13 mouse cellular contexts compared by ENCODE assay signal in the genomic region with DNA sequence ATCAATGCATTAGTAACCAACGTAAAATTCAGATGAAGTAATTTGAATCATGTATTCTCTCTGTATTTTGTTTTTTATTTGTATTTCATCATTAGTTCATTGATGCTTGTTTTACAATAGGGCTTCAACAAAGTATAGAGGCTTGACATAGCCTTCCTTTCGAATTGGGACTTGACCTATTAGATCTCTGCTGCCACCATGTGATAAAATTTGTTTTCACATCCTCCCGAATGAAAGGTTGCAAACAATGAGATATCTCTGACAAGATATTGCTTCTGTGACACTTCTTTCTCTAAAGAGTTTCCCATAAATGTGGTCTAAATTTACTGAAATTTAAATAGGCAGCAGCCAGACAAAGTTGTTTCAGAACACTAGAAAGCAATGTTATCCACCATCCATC.
A peak's percentile ranks its signal among the peaks of the same experiment; 100 is the strongest.
DNase-seq lines count a peak whose midpoint lies in the region; ATAC-seq and TF ChIP-seq lines count a peak whose summit lies in the region.
"Had no signal": no experiment of that assay in that cellular context is flagged by ENCODE, and none has a peak within 500 bp of the region (broad histone marks: within the 10 kb centered on the region; RNA-seq: fewer than 3 reads in every experiment).

No protein-coding gene starts in this region.

- no peak for ATAC-seq in intestine, postnatal 0 days
- no peak for ATAC-seq in intestine, embryonic 15.5 days
- no peak for ATAC-seq in midbrain, postnatal 0 days (ENCODE audit: low FRiP score)
- ATAC-seq in midbrain, embryonic 13.5 days: no peak
- ATAC-seq: intestine, embryonic 16.5 days had no signal

- no peaks in the 10 kb centered on the region for H3K9me3 ChIP-seq in intestine, postnatal 0 days (ENCODE audit: control insufficient read depth)
- no peaks in the 10 kb centered on the region for H3K9me3 ChIP-seq in intestine, embryonic 15.5 days
- H3K9me3 ChIP-seq in midbrain, postnatal 0 days (ENCODE audit: low read length): no peaks in the 10 kb centered on the region
- H3K9me3 ChIP-seq in midbrain, embryonic 13.5 days: no peaks in the 10 kb centered on the region
- H3K9me3 ChIP-seq: limb, embryonic 13.5 days; stomach, embryonic 15.5 days had no signal

- DNase-seq in midbrain, postnatal 0 days (ENCODE audit: low spot score): peak; percentile 38
- DNase-seq in adipocyte (ENCODE audit: low spot score): peak; percentile 2
- no peak for DNase-seq in heart, postnatal 10 days
- no peak for DNase-seq in cerebellum, adult 9-10 months
- DNase-seq: cerebellum, adult 2 months; lung, adult 18-20 months had no signal

- no peak overlapping the region for H3K4me3 ChIP-seq in intestine, postnatal 0 days (ENCODE audit: low read depth, low read length)
- H3K4me3 ChIP-seq in intestine, embryonic 15.5 days (replicated peaks): no peak overlapping the region
- H3K4me3 ChIP-seq in midbrain, postnatal 0 days (ENCODE audit: low read depth, low read length): no peak overlapping the region
- no peak overlapping the region for H3K4me3 ChIP-seq in midbrain, embryonic 13.5 days (replicated peaks)
- H3K4me3 ChIP-seq: limb, embryonic 13.5 days; myocyte; stomach, embryonic 15.5 days had no signal

- no peak overlapping the region for H3K4me2 ChIP-seq in intestine, postnatal 0 days (replicated peaks; ENCODE audit: low read depth)
- no peak overlapping the region for H3K4me2 ChIP-seq in intestine, embryonic 15.5 days (replicated peaks)
- no peak overlapping the region for H3K4me2 ChIP-seq in midbrain, postnatal 0 days (ENCODE audit: low read depth, low read length, poor library complexity, severe bottlenecking)
- H3K4me2 ChIP-seq in midbrain, embryonic 13.5 days (replicated peaks): no peak overlapping the region
- H3K4me2 ChIP-seq: limb, embryonic 13.5 days; stomach, embryonic 15.5 days had no signal

- no peaks in the 10 kb centered on the region for H3K36me3 ChIP-seq in intestine, postnatal 0 days (ENCODE audit: control insufficient read depth, insufficient read depth)
- H3K36me3 ChIP-seq in intestine, embryonic 15.5 days: no peaks in the 10 kb centered on the region
- H3K36me3 ChIP-seq in midbrain, postnatal 0 days (ENCODE audit: insufficient read depth, low read length): no peaks in the 10 kb centered on the region
- H3K36me3 ChIP-seq in midbrain, embryonic 13.5 days: no peaks in the 10 kb centered on the region
- H3K36me3 ChIP-seq: limb, embryonic 13.5 days; stomach, embryonic 15.5 days had no signal

- peak; percentile 57 for TF ChIP-seq CTCF in intestine, postnatal 0 days (IDR thresholded peaks at IDR 0.05; ENCODE audit: low read depth)
- peak; percentile 60 for TF ChIP-seq CTCF in midbrain, postnatal 0 days (IDR thresholded peaks at IDR 0.05)

- 40% methylated on average over 3 of the region's 3 CpGs for WGBS in intestine, postnatal 0 days
- 47% methylated on average over 3 of the region's 3 CpGs for WGBS in intestine, embryonic 15.5 days
- 41% methylated on average over 3 of the region's 3 CpGs for WGBS in midbrain, postnatal 0 days
- WGBS in midbrain, embryonic 13.5 days: 56% methylated on average over 3 of the region's 3 CpGs

- H3K9ac ChIP-seq in intestine, postnatal 0 days (ENCODE audit: low read depth, low read length): no peak overlapping the region
- H3K9ac ChIP-seq in intestine, embryonic 15.5 days: no peak overlapping the region
- no peak overlapping the region for H3K9ac ChIP-seq in midbrain, postnatal 0 days (replicated peaks; ENCODE audit: low read length, poor library complexity, severe bottlenecking)
- no peak overlapping the region for H3K9ac ChIP-seq in midbrain, embryonic 13.5 days (replicated peaks)
- H3K9ac ChIP-seq: limb, embryonic 13.5 days; stomach, embryonic 15.5 days had no signal

- intact Hi-C loops in heart, postnatal 10 days (cut with DNase I): no loop called here

- no peaks in the 10 kb centered on the region for H3K27me3 ChIP-seq in intestine, postnatal 0 days (replicated peaks; ENCODE audit: control insufficient read depth, insufficient read depth, low read length)
- no peaks in the 10 kb centered on the region for H3K27me3 ChIP-seq in intestine, embryonic 15.5 days (replicated peaks)
- no peaks in the 10 kb centered on the region for H3K27me3 ChIP-seq in midbrain, postnatal 0 days (ENCODE audit: insufficient read depth, low read length)
- no peaks in the 10 kb centered on the region for H3K27me3 ChIP-seq in midbrain, embryonic 13.5 days
- H3K27me3 ChIP-seq: limb, embryonic 13.5 days; stomach, embryonic 15.5 days had no signal

- no peaks in the 10 kb centered on the region for H3K4me1 ChIP-seq in intestine, postnatal 0 days (replicated peaks; ENCODE audit: control insufficient read depth, insufficient read depth, low read length)
- no peaks in the 10 kb centered on the region for H3K4me1 ChIP-seq in intestine, embryonic 15.5 days (replicated peaks)
- H3K4me1 ChIP-seq in midbrain, postnatal 0 days (ENCODE audit: insufficient read depth, low read length): no peaks in the 10 kb centered on the region
- H3K4me1 ChIP-seq in midbrain, embryonic 13.5 days (replicated peaks): no peaks in the 10 kb centered on the region
- H3K4me1 ChIP-seq: limb, embryonic 13.5 days; stomach, embryonic 15.5 days had no signal

- no peak overlapping the region for H3K27ac ChIP-seq in intestine, postnatal 0 days (ENCODE audit: low read depth, low read length)
- H3K27ac ChIP-seq in intestine, embryonic 15.5 days: no peak overlapping the region
- H3K27ac ChIP-seq in midbrain, postnatal 0 days (ENCODE audit: low read depth, low read length): no peak overlapping the region
- no peak overlapping the region for H3K27ac ChIP-seq in midbrain, embryonic 13.5 days
- H3K27ac ChIP-seq: limb, embryonic 13.5 days; stomach, embryonic 15.5 days had no signal

Comparison
In these comparisons a context has a peak if more than half of its experiments do, and no peak if none do; other contexts are left out.
1. DNase-seq: peak in midbrain, postnatal 0 days (single experiment) and adipocyte (single experiment); none in heart, postnatal 10 days (0 of 2) and cerebellum, adult 9-10 months (single experiment).